Mouse (Mus musculus): Measurements from ENCODE around the gene Cd69. TPM values are rescaled to one million over a fixed set of nuclear protein-coding genes. Genes with fewer than 3 reads are reported as not detected.

The Cd69 gene
- total and polyA plus RNA-seq, 2 experiments from 2014 or later = not detected

DNA sequence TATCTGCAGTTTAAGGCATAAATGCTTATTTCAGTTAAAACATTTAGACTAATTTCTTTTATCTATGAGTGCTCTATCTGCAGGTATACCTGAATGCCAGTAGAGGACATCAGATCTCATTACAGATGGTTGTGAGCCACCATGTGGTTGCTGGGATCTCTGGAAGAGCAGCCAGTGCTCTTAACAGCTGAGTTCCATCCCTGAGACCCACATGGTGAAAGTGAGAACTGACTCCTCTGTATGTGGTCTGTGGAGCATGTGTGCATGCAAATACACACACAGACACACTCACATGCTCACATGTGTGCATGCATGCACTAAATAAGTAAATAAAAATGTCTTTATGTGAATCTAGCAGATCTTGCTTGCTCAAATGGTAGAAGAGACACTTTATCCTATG, 29.4 kb downstream of the Cd69 start:
- no peak overlapping the region for H3K4me2 ChIP-seq (ENCODE audit: low read depth, low read length)
- H3K4me1 ChIP-seq (ENCODE audit: control insufficient read depth, insufficient read depth) = no peaks in the 10 kb centered on the region
- H3K36me3 ChIP-seq (replicated peaks; ENCODE audit: control insufficient read depth, insufficient read depth, low read length) = no peaks in the 10 kb centered on the region
- no peak for DNase-seq (ENCODE audit: low spot score)
- no peak overlapping the region for H3K9ac ChIP-seq (replicated peaks; ENCODE audit: low read depth, low read length)
- ATAC-seq (ENCODE audit: insufficient read depth, low read depth) = no peak
- no peaks in the 10 kb centered on the region for H3K27me3 ChIP-seq (ENCODE audit: control insufficient read depth, insufficient read depth, low read length)
- H3K9me3 ChIP-seq (replicated peaks; ENCODE audit: control insufficient read depth, low read length) = no peaks in the 10 kb centered on the region
- H3K27ac ChIP-seq (ENCODE audit: low read depth) = no peak overlapping the region
- H3K4me3 ChIP-seq (ENCODE audit: low read depth, low read length) = no peak overlapping the region
- TF ChIP-seq CTCF (IDR thresholded peaks at IDR 0.05; ENCODE audit: low read depth) (no peak), EP300 (IDR thresholded peaks at IDR 0.05; ENCODE audit: low read depth) (no peak)

GRCm38 (mm10) chr6:129241907-129242306, 33.3 kb downstream of the Cd69 start:
- no peaks in the 10 kb centered on the region for H3K36me3 ChIP-seq (replicated peaks; ENCODE audit: control insufficient read depth, insufficient read depth, low read length)
- DNase-seq (ENCODE audit: low spot score) (no peak), ATAC-seq (ENCODE audit: insufficient read depth, low read depth) (no peak)
- no peak overlapping the region for H3K4me2 ChIP-seq (ENCODE audit: low read depth, low read length)
- H3K27ac ChIP-seq (ENCODE audit: low read depth) = no peak overlapping the region
- H3K9ac ChIP-seq (replicated peaks; ENCODE audit: low read depth, low read length) = no peak overlapping the region
- no peaks in the 10 kb centered on the region for H3K9me3 ChIP-seq (replicated peaks; ENCODE audit: control insufficient read depth, low read length)
- no peaks in the 10 kb centered on the region for H3K27me3 ChIP-seq (ENCODE audit: control insufficient read depth, insufficient read depth, low read length)
- no peak overlapping the region for H3K4me3 ChIP-seq (ENCODE audit: low read depth, low read length)
- peak; percentile 39 for TF ChIP-seq CTCF (IDR thresholded peaks at IDR 0.05; ENCODE audit: low read depth)
- no peak for TF ChIP-seq EP300 (IDR thresholded peaks at IDR 0.05; ENCODE audit: low read depth)
- no peaks in the 10 kb centered on the region for H3K4me1 ChIP-seq (ENCODE audit: control insufficient read depth, insufficient read depth)
- 53% methylated on average over 6 of the region's 6 CpGs for WGBS

DNA sequence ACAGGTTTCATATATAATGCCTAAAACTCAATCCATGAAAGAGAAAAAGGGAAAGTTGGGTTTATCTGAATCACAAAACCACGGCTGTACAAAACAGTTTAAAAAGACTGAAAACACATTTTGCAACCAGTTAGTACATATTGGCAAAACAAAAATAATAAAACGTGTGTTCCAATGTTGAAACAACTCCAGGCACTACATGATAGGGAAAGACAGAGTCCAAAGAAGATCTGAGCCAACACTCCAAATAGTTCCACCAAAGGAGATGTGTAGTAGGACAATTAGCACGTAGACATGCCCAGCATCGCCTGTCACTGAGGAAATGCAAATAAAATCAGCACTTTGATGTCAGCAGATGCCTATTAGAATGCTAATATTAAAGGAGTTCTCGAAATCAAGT, 33.8 kb downstream of the Cd69 start:
- Histone ChIP-seq H3K27me3 (ENCODE audit: control insufficient read depth, insufficient read depth, low read length) (no peaks in the 10 kb centered on the region), H3K27ac (ENCODE audit: low read depth) (no peak overlapping the region), H3K4me3 (ENCODE audit: low read depth, low read length) (no peak overlapping the region), H3K36me3 (replicated peaks; ENCODE audit: control insufficient read depth, insufficient read depth, low read length) (no peaks in the 10 kb centered on the region), H3K9me3 (replicated peaks; ENCODE audit: control insufficient read depth, low read length) (no peaks in the 10 kb centered on the region), H3K4me1 (ENCODE audit: control insufficient read depth, insufficient read depth) (no peaks in the 10 kb centered on the region), H3K9ac (replicated peaks; ENCODE audit: low read depth, low read length) (no peak overlapping the region), H3K4me2 (ENCODE audit: low read depth, low read length) (no peak overlapping the region)
- ATAC-seq (ENCODE audit: insufficient read depth, low read depth) = no peak
- no peak for DNase-seq (ENCODE audit: low spot score)
- 57% methylated on average over 5 of the region's 5 CpGs for WGBS
- TF ChIP-seq EP300 (IDR thresholded peaks at IDR 0.05; ENCODE audit: low read depth) (no peak), CTCF (IDR thresholded peaks at IDR 0.05; ENCODE audit: low read depth) (no peak)

DNA sequence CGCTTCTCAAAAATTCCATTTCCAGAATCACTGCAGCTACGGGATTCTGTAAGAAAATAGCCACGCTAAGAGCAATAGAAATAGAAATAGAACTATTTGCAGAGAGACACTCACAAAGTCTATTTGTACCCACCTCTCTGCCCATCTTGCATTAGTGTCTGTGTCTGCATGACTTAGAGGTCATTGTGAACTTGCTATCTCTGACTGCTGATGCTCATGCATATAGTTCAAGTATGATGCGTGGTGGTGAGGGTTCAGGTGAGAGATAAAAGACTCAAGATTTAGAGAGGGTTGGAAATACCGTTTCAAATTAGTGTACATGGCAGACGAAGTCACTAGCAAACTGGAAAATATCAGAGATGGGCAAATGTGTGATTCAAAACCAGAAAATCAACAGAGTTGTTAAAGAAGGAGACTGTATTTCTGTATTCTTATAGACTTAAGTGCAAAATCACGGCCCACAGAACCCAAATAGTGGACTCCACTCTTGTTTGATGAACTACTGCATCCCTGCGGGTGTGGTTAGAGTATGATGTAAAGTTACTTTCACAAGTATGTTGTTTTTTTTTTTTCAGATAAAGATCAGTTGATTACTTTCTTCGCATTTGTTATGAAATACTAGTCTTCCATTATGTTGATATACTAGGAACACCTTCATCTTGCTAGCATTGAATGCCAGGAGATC, 35.5 kb downstream of the Cd69 start:
- no peak overlapping the region for H3K9ac ChIP-seq (replicated peaks; ENCODE audit: low read depth, low read length)
- DNase-seq (ENCODE audit: low spot score) (no peak), ATAC-seq (ENCODE audit: insufficient read depth, low read depth) (no peak)
- no peaks in the 10 kb centered on the region for H3K4me1 ChIP-seq (ENCODE audit: control insufficient read depth, insufficient read depth)
- no peak for TF ChIP-seq EP300 (IDR thresholded peaks at IDR 0.05; ENCODE audit: low read depth)
- no peak for TF ChIP-seq CTCF (IDR thresholded peaks at IDR 0.05; ENCODE audit: low read depth)
- H3K4me3 ChIP-seq (ENCODE audit: low read depth, low read length) = no peak overlapping the region
- H3K27ac ChIP-seq (ENCODE audit: low read depth) = no peak overlapping the region
- H3K9me3 ChIP-seq (replicated peaks; ENCODE audit: control insufficient read depth, low read length) = no peaks in the 10 kb centered on the region
- 79% methylated on average over 9 of the region's 9 CpGs for WGBS
- H3K36me3 ChIP-seq (replicated peaks; ENCODE audit: control insufficient read depth, insufficient read depth, low read length) = no peaks in the 10 kb centered on the region
- no peak overlapping the region for H3K4me2 ChIP-seq (ENCODE audit: low read depth, low read length)
- no peaks in the 10 kb centered on the region for H3K27me3 ChIP-seq (ENCODE audit: control insufficient read depth, insufficient read depth, low read length)

DNA sequence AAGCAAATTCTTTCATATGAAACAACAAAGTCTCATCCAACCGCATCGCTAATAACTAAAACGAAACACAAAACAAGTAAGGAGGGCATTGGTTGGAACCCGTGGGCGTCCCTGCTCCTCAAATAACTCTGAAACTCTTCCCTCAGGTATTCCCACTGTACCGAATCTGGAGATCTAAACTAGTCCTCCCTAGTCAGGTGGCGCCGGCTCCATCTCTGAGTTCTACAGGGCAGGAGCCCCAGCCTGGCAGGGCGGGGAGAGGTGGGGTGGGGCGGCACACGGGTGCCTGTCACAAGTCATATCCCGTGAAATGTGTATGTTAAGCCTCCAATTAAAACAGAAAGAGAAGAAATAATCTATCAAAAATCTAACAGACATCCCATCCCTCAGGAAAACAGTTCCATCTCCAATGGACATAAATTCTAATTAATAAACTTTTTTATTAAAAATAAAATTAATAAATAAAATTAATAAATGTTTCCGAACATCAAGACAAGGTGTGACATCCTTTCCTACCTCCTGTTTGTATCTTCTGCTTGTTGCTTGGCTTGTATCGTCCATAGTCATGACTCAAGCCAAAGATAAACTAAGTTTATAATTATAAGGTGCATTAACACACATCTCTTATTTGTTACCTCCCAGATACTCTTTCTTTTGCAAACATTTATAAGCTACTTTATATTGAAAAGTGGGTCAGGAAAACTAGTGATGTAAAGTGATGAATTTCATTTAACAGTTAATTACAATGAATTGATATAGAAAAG, 36.8 kb downstream of the Cd69 start:
- peak overlapping the region; percentile 62 for H3K9ac ChIP-seq (replicated peaks; ENCODE audit: low read depth, low read length)
- peak; percentile 28 for DNase-seq (ENCODE audit: low spot score)
- WGBS = 8% methylated on average over 14 of the region's 14 CpGs
- no peaks in the 10 kb centered on the region for H3K4me1 ChIP-seq (ENCODE audit: control insufficient read depth, insufficient read depth)
- H3K4me3 ChIP-seq (ENCODE audit: low read depth, low read length) = peak overlapping the region; percentile 75
- H3K27me3 ChIP-seq (ENCODE audit: control insufficient read depth, insufficient read depth, low read length) = no peaks in the 10 kb centered on the region
- TF ChIP-seq CTCF (IDR thresholded peaks at IDR 0.05; ENCODE audit: low read depth) = no peak
- no peak for TF ChIP-seq EP300 (IDR thresholded peaks at IDR 0.05; ENCODE audit: low read depth)
- H3K36me3 ChIP-seq (replicated peaks; ENCODE audit: control insufficient read depth, insufficient read depth, low read length) = no peaks in the 10 kb centered on the region
- H3K4me2 ChIP-seq (ENCODE audit: low read depth, low read length) = peak overlapping the region; percentile 80
- peak; percentile 75 for ATAC-seq (ENCODE audit: insufficient read depth, low read depth)
- no peaks in the 10 kb centered on the region for H3K9me3 ChIP-seq (replicated peaks; ENCODE audit: control insufficient read depth, low read length)
- H3K27ac ChIP-seq (ENCODE audit: low read depth) = peak overlapping the region; percentile 82
